25 mouse cellular contexts compared by ENCODE assay signal in the genomic region with DNA sequence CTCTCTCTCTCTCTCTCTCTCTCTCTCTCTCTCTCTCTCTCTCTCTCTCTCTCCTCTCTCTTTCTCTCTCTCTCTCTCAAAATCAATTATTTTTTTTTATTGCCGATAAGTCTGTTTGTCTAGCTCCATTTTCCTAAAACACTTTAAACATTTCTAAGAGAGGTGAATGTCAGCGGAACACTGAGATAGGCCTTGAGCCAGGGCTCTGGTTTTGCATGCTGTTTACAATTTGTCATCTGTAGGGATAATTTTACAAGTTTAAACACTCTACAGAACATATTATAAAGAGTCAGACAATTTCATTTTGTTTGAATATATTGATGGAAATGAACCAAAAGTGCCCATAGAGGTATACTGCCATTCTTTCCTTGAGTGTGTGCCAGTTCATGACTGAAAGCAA.
"Had no signal": no experiment of that assay in that cellular context is flagged by ENCODE, and none has a peak within 500 bp of the region (broad histone marks: within the 10 kb centered on the region; RNA-seq: fewer than 3 reads in every experiment).

No protein-coding gene starts in this region.

- H3K4me3 ChIP-seq: embryonic facial prominence, embryonic 10.5 days; embryonic facial prominence, embryonic 12.5 days; embryonic facial prominence, embryonic 13.5 days; embryonic facial prominence, embryonic 15.5 days; erythroblast, embryonic 14.5 days; forebrain, embryonic 10.5 days; forebrain, embryonic 12.5 days; forebrain, embryonic 13.5 days; forebrain, embryonic 15.5 days; gastrocnemius, adult 2 months; heart, adult 2 months had no signal

- H3K9ac ChIP-seq: embryonic facial prominence, embryonic 12.5 days; embryonic facial prominence, embryonic 13.5 days; embryonic facial prominence, embryonic 15.5 days; forebrain, embryonic 12.5 days; forebrain, embryonic 13.5 days; forebrain, embryonic 15.5 days; forebrain, postnatal 0 days had no signal

- H3K27ac ChIP-seq: embryonic facial prominence, embryonic 10.5 days; embryonic facial prominence, embryonic 12.5 days; embryonic facial prominence, embryonic 13.5 days; embryonic facial prominence, embryonic 15.5 days; forebrain, embryonic 10.5 days; forebrain, embryonic 12.5 days; forebrain, embryonic 13.5 days; forebrain, embryonic 15.5 days; gastrocnemius, adult 2 months; heart, adult 2 months had no signal

- H3K27me3 ChIP-seq: embryonic facial prominence, embryonic 12.5 days; embryonic facial prominence, embryonic 13.5 days; embryonic facial prominence, embryonic 15.5 days; forebrain, embryonic 12.5 days; forebrain, embryonic 13.5 days; forebrain, embryonic 15.5 days had no signal

- H3K9me3 ChIP-seq: embryonic facial prominence, embryonic 10.5 days; embryonic facial prominence, embryonic 12.5 days; embryonic facial prominence, embryonic 13.5 days; embryonic facial prominence, embryonic 15.5 days; forebrain, embryonic 10.5 days; forebrain, embryonic 12.5 days; forebrain, embryonic 13.5 days; forebrain, embryonic 15.5 days had no signal

- H3K36me3 ChIP-seq: embryonic facial prominence, embryonic 10.5 days; embryonic facial prominence, embryonic 12.5 days; embryonic facial prominence, embryonic 13.5 days; embryonic facial prominence, embryonic 15.5 days; forebrain, embryonic 10.5 days; forebrain, embryonic 12.5 days; forebrain, embryonic 15.5 days had no signal

- DNase-seq: cerebellum, adult 9-10 months; cerebellum, adult 9-11 months; cerebellum, postnatal 10 days; cerebellum, postnatal 14 days; cerebellum, postnatal 25 days; cerebellum, postnatal 36 days; embryo, embryonic 11 days; forebrain, postnatal 0 days; gastrocnemius, adult 2 months; gastrocnemius, postnatal 10 days; gastrocnemius, postnatal 14 days; gastrocnemius, postnatal 25 days; gastrocnemius, postnatal 36 days; heart, adult 11 months; heart, adult 18-20 months; heart, adult 2 months had no signal

- H3K4me1 ChIP-seq: embryonic facial prominence, embryonic 10.5 days; embryonic facial prominence, embryonic 12.5 days; embryonic facial prominence, embryonic 13.5 days; embryonic facial prominence, embryonic 15.5 days; forebrain, embryonic 10.5 days; forebrain, embryonic 12.5 days; forebrain, embryonic 13.5 days; forebrain, embryonic 15.5 days had no signal
